Comparison of ENCODE assay signal across 13 mouse cellular contexts in the genomic region with DNA sequence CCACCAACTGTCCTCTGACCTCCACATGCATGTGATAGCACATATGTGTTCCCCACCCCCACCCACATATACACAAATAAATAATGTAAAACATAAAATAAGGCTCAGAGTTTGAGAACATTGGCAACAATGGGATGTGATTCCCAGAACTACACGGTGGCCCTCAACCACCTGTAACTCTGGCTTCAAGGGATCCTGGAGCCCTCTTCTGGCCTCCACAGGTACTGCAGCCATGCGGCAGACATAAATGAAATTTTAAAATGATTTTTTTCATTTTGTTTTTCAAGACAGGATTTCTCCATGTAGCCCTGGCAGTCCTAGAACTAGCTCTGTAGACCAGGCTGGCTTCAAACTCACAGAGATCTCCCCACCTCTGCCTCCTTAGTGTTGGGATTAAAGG.
DNase-seq lines count a peak whose midpoint lies in the region; ATAC-seq and TF ChIP-seq lines count a peak whose summit lies in the region.
"Had no signal": no experiment of that assay in that cellular context is flagged by ENCODE, and none has a peak within 500 bp of the region (broad histone marks: within the 10 kb centered on the region; RNA-seq: fewer than 3 reads in every experiment).

No protein-coding gene starts in this region.

- no peak for TF ChIP-seq POLR2A in cortical plate, adult 2 months (IDR thresholded peaks at IDR 0.05; ENCODE audit: extremely low read depth, insufficient read depth, low read length)

- H3K4me1 ChIP-seq in forebrain, embryonic 16.5 days (replicated peaks; ENCODE audit: control insufficient read depth, insufficient read depth, low read length): peaks cover 11% of the 10 kb centered on the region
- H3K4me1 ChIP-seq in forebrain, embryonic 14.5 days (ENCODE audit: control insufficient read depth, insufficient read depth, low read length): 0 out of 2 replicates have a peak, but pooled peaks cover 2% of the 10 kb centered on the region
- no peaks in the 10 kb centered on the region for H3K4me1 ChIP-seq in lung, embryonic 14.5 days (ENCODE audit: insufficient read depth)
- peaks cover 3% of the 10 kb centered on the region for H3K4me1 ChIP-seq in cortical plate, adult 2 months (ENCODE audit: control insufficient read depth, insufficient read depth, low read length)
- H3K4me1 ChIP-seq in forebrain, embryonic 10.5 days: no peaks in the 10 kb centered on the region
- H3K4me1 ChIP-seq: embryonic facial prominence, embryonic 13.5 days had no signal

- no peaks in the 10 kb centered on the region for H3K36me3 ChIP-seq in forebrain, embryonic 16.5 days (ENCODE audit: control insufficient read depth, insufficient read depth)
- H3K36me3 ChIP-seq in forebrain, embryonic 14.5 days (ENCODE audit: control insufficient read depth, insufficient read depth, low read length): peaks cover 9% of the 10 kb centered on the region
- peaks cover 14% of the 10 kb centered on the region; the same call in 1 of the 2 replicates for H3K36me3 ChIP-seq in lung, embryonic 14.5 days (ENCODE audit: insufficient read depth)
- peaks cover 18% of the 10 kb centered on the region for H3K36me3 ChIP-seq in forebrain, embryonic 10.5 days (replicated peaks)

- no peak overlapping the region for H3K4me2 ChIP-seq in forebrain, embryonic 16.5 days (ENCODE audit: low read length)
- no peak overlapping the region for H3K4me2 ChIP-seq in forebrain, embryonic 14.5 days (ENCODE audit: low read length)
- no peak overlapping the region for H3K4me2 ChIP-seq in lung, embryonic 14.5 days
- H3K4me2 ChIP-seq: embryonic facial prominence, embryonic 13.5 days; liver, embryonic 15.5 days had no signal

- no peak overlapping the region for H3K4me3 ChIP-seq in forebrain, embryonic 16.5 days (replicated peaks; ENCODE audit: low read length)
- no peak overlapping the region for H3K4me3 ChIP-seq in forebrain, embryonic 14.5 days (ENCODE audit: low read depth, low read length)
- H3K4me3 ChIP-seq in lung, embryonic 14.5 days (ENCODE audit: low read depth, low read length): no peak overlapping the region
- no peak overlapping the region for H3K4me3 ChIP-seq in cortical plate, adult 2 months (ENCODE audit: insufficient read depth, low read length)
- H3K4me3 ChIP-seq in forebrain, embryonic 10.5 days: no peak overlapping the region
- H3K4me3 ChIP-seq: embryonic facial prominence, embryonic 13.5 days; liver, embryonic 15.5 days had no signal

- H3K27me3 ChIP-seq in forebrain, embryonic 16.5 days (replicated peaks; ENCODE audit: control insufficient read depth, insufficient read depth, low read length): no peaks in the 10 kb centered on the region
- no peaks in the 10 kb centered on the region for H3K27me3 ChIP-seq in forebrain, embryonic 14.5 days (replicated peaks; ENCODE audit: control insufficient read depth, insufficient read depth, low read length)
- H3K27me3 ChIP-seq in lung, embryonic 14.5 days (ENCODE audit: insufficient read depth, low read length): no peaks in the 10 kb centered on the region
- no peaks in the 10 kb centered on the region for H3K27me3 ChIP-seq in forebrain, embryonic 10.5 days (ENCODE audit: poor library complexity, severe bottlenecking)
- H3K27me3 ChIP-seq: embryonic facial prominence, embryonic 13.5 days; liver, embryonic 15.5 days had no signal

- TF ChIP-seq CTCF in lung, embryonic 14.5 days (IDR thresholded peaks at IDR 0.05; ENCODE audit: low read depth): peak; percentile 61
- peak; percentile 49 for TF ChIP-seq CTCF in cortical plate, adult 2 months (IDR thresholded peaks at IDR 0.05; ENCODE audit: extremely low read depth, insufficient read depth, low read length)

- no peak for DNase-seq in forebrain, embryonic 14.5 days (ENCODE audit: low spot score)
- no peak for DNase-seq in lung, embryonic 14.5 days
- DNase-seq in lung, postnatal 4 days: no peak
- peak; percentile 21 for DNase-seq in CD4-positive helper T cell, adult 2 months (ENCODE audit: low read depth, low spot score)
- no peak for DNase-seq in adrenal gland, adult 2 months
- DNase-seq in forebrain, embryonic 10.5 days (ENCODE audit: extremely low spot score, low spot score): no peak
- DNase-seq: heart, postnatal 36 days; kidney, postnatal 14 days; spleen, adult 18-20 months had no signal

- no peak for ATAC-seq in forebrain, embryonic 16.5 days
- ATAC-seq in forebrain, embryonic 14.5 days: no peak
- no peak for ATAC-seq in lung, embryonic 14.5 days (ENCODE audit: insufficient read depth)

- peak overlapping the region; percentile 39 for H3K27ac ChIP-seq in forebrain, embryonic 16.5 days (ENCODE audit: low read length)
- H3K27ac ChIP-seq in forebrain, embryonic 14.5 days (ENCODE audit: low read depth, low read length): no peak overlapping the region
- H3K27ac ChIP-seq in lung, embryonic 14.5 days (ENCODE audit: low read depth): no peak overlapping the region
- H3K27ac ChIP-seq in cortical plate, adult 2 months (ENCODE audit: insufficient read depth, low read length): no peak overlapping the region
- no peak overlapping the region for H3K27ac ChIP-seq in forebrain, embryonic 10.5 days
- H3K27ac ChIP-seq: embryonic facial prominence, embryonic 13.5 days; liver, embryonic 15.5 days had no signal

- WGBS in forebrain, embryonic 16.5 days: 72% methylated on average over 2 of the region's 2 CpGs
- 68% methylated on average over 2 of the region's 2 CpGs for WGBS in forebrain, embryonic 14.5 days
- 75% methylated on average over 2 of the region's 2 CpGs for WGBS in lung, embryonic 14.5 days
- 71% methylated on average over 2 of the region's 2 CpGs for WGBS in forebrain, embryonic 10.5 days

- no peak overlapping the region for H3K9ac ChIP-seq in forebrain, embryonic 16.5 days (replicated peaks; ENCODE audit: low read depth, low read length)
- no peak overlapping the region for H3K9ac ChIP-seq in forebrain, embryonic 14.5 days (ENCODE audit: low read length)
- H3K9ac ChIP-seq in lung, embryonic 14.5 days: no peak overlapping the region
- H3K9ac ChIP-seq: embryonic facial prominence, embryonic 13.5 days; liver, embryonic 15.5 days had no signal

- no peaks in the 10 kb centered on the region for H3K9me3 ChIP-seq in forebrain, embryonic 16.5 days (ENCODE audit: control insufficient read depth, low read length)
- H3K9me3 ChIP-seq in forebrain, embryonic 14.5 days (replicated peaks; ENCODE audit: control insufficient read depth, low read length): no peaks in the 10 kb centered on the region
- H3K9me3 ChIP-seq in lung, embryonic 14.5 days (ENCODE audit: low read depth, low read length): no peaks in the 10 kb centered on the region
- H3K9me3 ChIP-seq in forebrain, embryonic 10.5 days: no peaks in the 10 kb centered on the region
- H3K9me3 ChIP-seq: embryonic facial prominence, embryonic 13.5 days; liver, embryonic 15.5 days had no signal
